Mouse (Mus musculus) neural tube, embryonic 15.5 days (tissue): ENCODE measurements around the gene Tsen34. TPM values are rescaled to one million over a fixed set of nuclear protein-coding genes. Genes with fewer than 3 reads are reported as not detected.
"Not testable (repeated sequence)": the region's sequence is repeated elsewhere in the genome, so short reads cannot be mapped to it uniquely, and the experiment has no call there.

Source experiments
- ATAC-seq: fragments of 200-750 bp; cut with Nextera tagmentation; 2 replicates; pipeline ENCODE4 v1.8.0; 2017; ENCODE audit warnings: mild to moderate bottlenecking, moderate TSS enrichment, moderate library complexity; ENCODE audit not compliant: low FRiP score
- H3K27ac ChIP-seq: fragments of 300-500 bp; sonication (generic); replicated peaks from 2 replicates; pipeline ENCODE4 v1.5.1; 2015; ENCODE audit warnings: mild to moderate bottlenecking, inconsistent platforms
- H3K27me3 ChIP-seq: fragments of 300-500 bp; sonication (generic); replicated peaks from 2 replicates; pipeline ENCODE4 v1.6.1; 2015; ENCODE audit warnings: inconsistent platforms
- H3K36me3 ChIP-seq: fragments of 300-500 bp; sonication (generic); 2 replicates; pipeline ENCODE4 v1.6.1; 2015; ENCODE audit warnings: inconsistent platforms
- H3K4me1 ChIP-seq: fragments of 300-500 bp; sonication (generic); 2 replicates; pipeline ENCODE4 v1.6.1; 2015; ENCODE audit warnings: inconsistent platforms
- H3K4me2 ChIP-seq: fragments of 300-500 bp; sonication (generic); 2 replicates; pipeline ENCODE4 v1.6.1; 2015; ENCODE audit warnings: inconsistent platforms, mild to moderate bottlenecking, moderate library complexity
- H3K4me3 ChIP-seq: fragments of 300-500 bp; sonication (generic); replicated peaks from 2 replicates; pipeline ENCODE4 v1.5.1; 2015; ENCODE audit warnings: mild to moderate bottlenecking, inconsistent platforms
- H3K9ac ChIP-seq: fragments of 300-500 bp; sonication (generic); replicated peaks from 2 replicates; pipeline ENCODE4 v1.6.1; 2015; ENCODE audit warnings: mild to moderate bottlenecking, inconsistent platforms
- H3K9me3 ChIP-seq: fragments of 300-500 bp; sonication (generic); replicated peaks from 2 replicates; pipeline ENCODE4 v1.6.1; 2016; ENCODE audit warnings: inconsistent platforms
- whole genome bisulfite sequencing: fragments of 180-500 bp; shearing (Covaris S2); methylation state at CpG from one replicate; pipeline ENCODE4 v1.1.7; 2015; ENCODE audit warnings: mixed read lengths; 5-methylcytosine and 5-hydroxymethylcytosine counted together
- polyA plus RNA-seq: library from polyadenylated mRNA; unstranded; fragments of >200 nt; fragmentation: Nextera tagmentation; extraction: Ambion mirVana; gene quantifications from 2 replicates; pipeline ENCODE4 v1.2.1, GENCODE M21; 2015

Gene Tsen34
- polyA plus RNA-seq, 1 experiment from 2014 or later, result 295 TPM

GRCm38 (mm10) chr7:3706343-3706934 lies 13.8 kb downstream of the Tsen34 start:
- Histone ChIP-seq H3K27ac (no peak overlapping the region), H3K9ac (peak overlapping the region; percentile 74; the same call in 1 of the 2 replicates), H3K9me3 (no peaks in the 10 kb centered on the region), H3K4me1 (peaks cover 23% of the 10 kb centered on the region), H3K36me3 (peaks cover 27% of the 10 kb centered on the region), H3K27me3 (no peaks in the 10 kb centered on the region), H3K4me3 (peak overlapping the region; percentile 77), H3K4me2 (peak overlapping the region; percentile 78)
- no peak for ATAC-seq
- 50% methylated on average over 11 of the region's 11 CpGs for WGBS

GRCm38 (mm10) chr7:3707027-3707426 lies 14.4 kb downstream of the Tsen34 start:
- ATAC-seq, result no peak
- H3K4me2 ChIP-seq, result peak overlapping the region; percentile 78; the same call in 1 of the 2 replicates
- 0 out of 2 replicates have a peak overlapping the region, but pooled peaks have one; percentile 10 for H3K9ac ChIP-seq
- H3K27me3 ChIP-seq, result no peaks in the 10 kb centered on the region
- H3K27ac ChIP-seq, result no peak overlapping the region
- no peak overlapping the region for H3K4me3 ChIP-seq
- H3K36me3 ChIP-seq, result peaks cover 22% of the 10 kb centered on the region
- peaks cover 23% of the 10 kb centered on the region for H3K4me1 ChIP-seq
- 59% methylated on average over 4 of the region's 4 CpGs for WGBS
- H3K9me3 ChIP-seq, result no peaks in the 10 kb centered on the region

GRCm38 (mm10) chr7:3707568-3708413 lies 15.1 kb downstream of the Tsen34 start:
- no peak overlapping the region for H3K4me3 ChIP-seq
- 23% methylated on average over 7 of the region's 7 CpGs for WGBS
- no peak overlapping the region for H3K4me2 ChIP-seq
- no peaks in the 10 kb centered on the region for H3K27me3 ChIP-seq
- H3K36me3 ChIP-seq, result peaks cover 22% of the 10 kb centered on the region
- no peak for ATAC-seq
- H3K9ac ChIP-seq, result no peak overlapping the region
- H3K27ac ChIP-seq, result no peak overlapping the region
- H3K9me3 ChIP-seq, result no peaks in the 10 kb centered on the region
- H3K4me1 ChIP-seq, result peaks cover 23% of the 10 kb centered on the region

- H3K4me2 ChIP-seq, ATAC-seq, H3K4me3 ChIP-seq, H3K27ac ChIP-seq, H3K9ac ChIP-seq, H3K9me3 ChIP-seq, H3K27me3 ChIP-seq: not testable (repeated sequence)
- 36% methylated on average over 5 of the region's 5 CpGs for WGBS
- H3K36me3 ChIP-seq, result peaks cover 22% of the 10 kb centered on the region
- H3K4me1 ChIP-seq, result peaks cover 23% of the 10 kb centered on the region
Measured at GRCm38 (mm10) chr7:3708447-3708980, 15.9 kb downstream of the Tsen34 start.

- no peak overlapping the region for H3K9ac ChIP-seq
- 85% methylated on average over 1 of the region's 1 CpGs for WGBS
- peaks cover 23% of the 10 kb centered on the region for H3K4me1 ChIP-seq
- no peak overlapping the region for H3K4me3 ChIP-seq
- H3K36me3 ChIP-seq, result peaks cover 22% of the 10 kb centered on the region
- no peak for ATAC-seq
- H3K27ac ChIP-seq, result no peak overlapping the region
- no peaks in the 10 kb centered on the region for H3K9me3 ChIP-seq
- H3K4me2 ChIP-seq, result no peak overlapping the region
- no peaks in the 10 kb centered on the region for H3K27me3 ChIP-seq
Measured at GRCm38 (mm10) chr7:3709000-3709399, 16.3 kb downstream of the Tsen34 start.

GRCm38 (mm10) chr7:3712264-3712942 lies 19.7 kb downstream of the Tsen34 start:
- Histone ChIP-seq H3K27ac (no peak overlapping the region), H3K4me2 (no peak overlapping the region), H3K9ac (no peak overlapping the region), H3K36me3 (peaks cover 8% of the 10 kb centered on the region; the same call in 1 of the 2 replicates), H3K9me3 (no peaks in the 10 kb centered on the region), H3K27me3 (no peaks in the 10 kb centered on the region), H3K4me1 (no peaks in the 10 kb centered on the region), H3K4me3 (no peak overlapping the region)
- no peak for ATAC-seq
- 38% methylated on average over 5 of the region's 5 CpGs for WGBS

- Histone ChIP-seq H3K4me3 (no peak overlapping the region), H3K9me3 (no peaks in the 10 kb centered on the region), H3K4me2 (no peak overlapping the region), H3K9ac (no peak overlapping the region), H3K4me1 (no peaks in the 10 kb centered on the region), H3K36me3 (no peaks in the 10 kb centered on the region), H3K27me3 (no peaks in the 10 kb centered on the region), H3K27ac (no peak overlapping the region)
- no peak for ATAC-seq
- WGBS, result 62% methylated on average over 1 of the region's 1 CpGs
Measured at GRCm38 (mm10) chr7:3715249-3715648, 22.6 kb downstream of the Tsen34 start.

- H3K9me3 ChIP-seq, H3K4me2 ChIP-seq, H3K27ac ChIP-seq, ATAC-seq, H3K4me1 ChIP-seq, H3K36me3 ChIP-seq, H3K4me3 ChIP-seq, H3K27me3 ChIP-seq, H3K9ac ChIP-seq: not testable (repeated sequence)
- 50% methylated on average over 1 of the region's 3 CpGs for WGBS
Measured at GRCm38 (mm10) chr7:3720268-3720667, 27.6 kb downstream of the Tsen34 start, which contains the start of gene Pirb. Gene Pirb (minus strand): TSS chr7:3720391.

- not testable (repeated sequence) for H3K9me3 ChIP-seq, H3K4me2 ChIP-seq, H3K9ac ChIP-seq, ATAC-seq, H3K27ac ChIP-seq, H3K4me1 ChIP-seq, H3K36me3 ChIP-seq, H3K27me3 ChIP-seq, H3K4me3 ChIP-seq
Measured at GRCm38 (mm10) chr7:3725459-3725858, 32.8 kb downstream of the Tsen34 start.

- H3K27me3 ChIP-seq, H3K4me3 ChIP-seq, H3K4me1 ChIP-seq, H3K9ac ChIP-seq, H3K27ac ChIP-seq, H3K9me3 ChIP-seq, H3K36me3 ChIP-seq, H3K4me2 ChIP-seq, ATAC-seq: not testable (repeated sequence)
- no CpG with 5 or more reads among the region's 1 CpGs for WGBS
Measured at GRCm38 (mm10) chr7:3732675-3733074, 40.0 kb downstream of the Tsen34 start.
